Mouse (Mus musculus): ENCODE results near the gene Asb15.

Gene Asb15

DNA sequence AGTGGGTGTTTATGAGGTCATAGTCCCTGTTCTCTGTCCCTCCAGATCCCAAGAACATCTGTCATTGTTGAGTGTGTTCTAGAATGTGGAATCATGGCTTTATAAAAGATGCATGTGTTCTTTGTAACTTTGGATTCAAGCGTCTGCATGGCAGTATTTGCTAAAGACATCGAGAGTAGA lies at the start of gene Asb15:
TSS of gene Asb15 (plus strand) at position 81 of the 180 bp plus-strand sequence.
- no peak for DNase-seq (ENCODE audit: low spot score in 2 of 2)

DNA sequence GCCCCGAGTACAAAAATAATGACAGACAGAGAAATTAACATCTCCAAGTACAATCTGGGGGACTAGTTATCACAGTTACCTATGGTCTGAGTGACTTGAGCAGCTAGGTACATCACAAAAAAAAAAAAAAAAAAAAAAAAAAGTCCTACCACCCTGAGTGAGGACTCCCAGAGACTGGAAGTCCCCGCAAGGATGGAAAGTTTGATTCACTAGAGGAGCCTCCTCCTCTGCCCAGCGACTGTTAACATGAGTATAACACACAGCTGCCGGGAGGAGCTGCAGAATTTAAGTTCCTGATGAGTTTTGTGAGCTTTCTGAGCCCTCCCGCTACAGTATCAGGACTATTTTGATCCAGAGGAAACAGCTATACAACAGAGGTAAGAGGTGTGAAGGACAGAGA lies 41.4 kb upstream of the Asb15 start:
- DNase-seq (ENCODE audit: low spot score in 2 of 2), result no peak

DNA sequence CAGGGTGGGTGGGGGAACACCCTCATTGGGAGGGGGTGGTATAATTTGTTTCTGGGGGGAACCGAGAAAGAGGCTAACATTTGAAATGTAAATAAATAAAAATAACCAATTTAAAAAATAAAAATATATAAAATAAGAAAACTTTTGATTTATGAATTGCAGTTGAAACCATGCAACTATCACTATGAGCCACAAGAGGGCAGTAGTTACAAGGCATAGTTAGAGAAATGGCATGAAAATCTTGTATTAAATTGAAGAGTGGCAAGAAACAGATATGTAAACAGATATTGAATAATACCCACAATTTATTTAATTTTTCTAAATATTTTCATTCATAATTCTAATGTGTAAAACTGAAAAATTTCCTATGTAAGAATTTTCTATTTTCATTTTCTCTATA lies 37.6 kb upstream of the Asb15 start:
- no peak for DNase-seq (ENCODE audit: low spot score in 2 of 2)

DNA sequence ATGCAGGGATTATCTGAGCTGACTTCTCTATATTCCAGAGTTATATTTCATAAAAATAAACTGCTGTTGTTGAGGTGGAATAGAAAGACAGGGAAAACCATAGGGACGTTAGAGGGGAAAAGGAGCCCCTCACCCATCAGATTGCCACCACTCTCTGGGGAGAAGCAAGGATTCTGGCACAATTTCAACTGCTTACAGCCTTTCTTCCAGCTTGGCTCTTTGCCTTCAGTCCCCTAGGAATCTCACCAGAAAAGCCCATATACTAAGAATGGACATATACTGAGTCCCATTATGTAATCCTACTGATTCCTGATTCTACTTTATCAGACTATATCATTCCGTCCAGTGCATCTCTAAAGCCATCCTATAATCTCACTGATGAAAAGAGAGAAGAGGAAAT lies 23.8 kb upstream of the Asb15 start:
- DNase-seq (ENCODE audit: low spot score in 2 of 2), result no peak

DNA sequence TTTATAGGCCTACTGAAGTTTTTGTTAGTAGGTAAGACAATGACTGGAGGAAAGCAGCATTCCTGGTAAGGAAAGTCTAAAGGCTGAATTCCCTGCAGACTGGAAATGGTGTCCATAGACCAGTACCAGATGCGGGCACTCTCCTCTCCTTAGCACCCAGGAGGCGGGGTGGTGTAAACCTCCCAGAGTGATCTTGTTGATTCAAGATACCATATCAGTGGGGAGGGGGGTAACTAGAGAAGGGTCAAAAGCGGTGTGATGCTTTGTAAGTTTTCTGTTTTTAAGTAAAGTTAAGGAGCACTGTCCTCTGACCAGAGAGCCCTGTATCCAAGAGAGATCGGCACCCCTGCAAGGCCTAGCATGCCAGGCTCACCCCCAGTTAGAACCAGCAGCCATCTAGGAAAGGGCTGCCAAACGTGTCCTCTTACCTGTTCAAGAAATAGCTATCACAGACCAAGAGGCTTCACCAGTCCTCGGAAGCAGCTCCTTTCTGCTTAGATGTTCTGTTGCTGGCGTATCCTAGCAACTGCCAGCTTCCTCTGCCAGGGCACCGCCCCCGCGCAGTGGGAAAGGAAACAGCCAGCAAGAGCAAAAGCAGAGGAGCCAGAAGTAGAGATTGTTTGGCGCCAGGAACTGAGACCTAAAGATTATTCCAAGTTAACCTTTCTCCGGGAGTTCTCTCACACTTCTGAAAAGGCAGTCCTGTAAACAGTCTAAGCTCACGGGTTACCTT lies 13.2 kb upstream of the Asb15 start, which contains the start of gene Iqub:
TSS of gene Iqub (minus strand) at position 516 of the 733 bp plus-strand sequence.
- peak; percentile 53 to 73 for DNase-seq (ENCODE audit: low spot score in 2 of 2)

DNA sequence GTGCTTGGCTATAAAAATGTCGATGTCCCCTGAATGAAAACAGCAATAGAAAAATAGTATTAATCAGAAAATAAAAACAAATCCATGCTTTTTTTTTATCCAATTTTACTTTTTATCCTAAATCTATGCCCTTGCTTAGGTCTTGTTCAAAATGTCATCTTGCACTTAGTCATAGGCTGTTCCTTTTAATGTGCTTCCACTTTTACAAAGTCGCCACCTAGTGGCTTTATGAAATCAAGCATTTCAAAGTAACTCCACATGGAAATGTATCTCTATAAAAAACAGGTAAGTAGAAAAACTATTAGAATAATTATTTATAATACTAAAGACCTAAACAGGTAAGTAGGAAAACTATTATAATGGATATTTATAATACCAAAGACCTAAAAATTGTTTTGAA lies 11.7 kb upstream of the Asb15 start:
- no peak for DNase-seq (ENCODE audit: low spot score in 2 of 2)

DNA sequence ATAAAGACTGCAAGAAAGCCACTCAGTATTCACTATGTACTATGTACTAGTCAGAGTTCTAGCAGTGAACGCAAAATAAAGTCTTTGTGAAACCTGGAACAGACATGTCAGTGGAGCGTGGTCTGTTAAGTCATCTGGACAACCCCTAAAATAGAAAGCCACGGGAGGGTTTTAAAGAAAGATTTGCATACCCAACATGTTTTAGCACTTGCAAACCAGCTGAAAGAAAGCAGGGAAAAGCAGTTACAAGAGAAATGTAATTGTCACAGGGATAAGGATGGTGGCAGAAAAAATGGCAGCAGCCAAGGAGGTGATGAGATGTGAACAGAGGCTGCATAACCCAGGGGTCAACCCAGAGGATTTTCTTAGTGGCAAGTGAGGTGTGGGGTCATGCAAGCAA lies 2.2 kb upstream of the Asb15 start:
- no peak for DNase-seq (ENCODE audit: low spot score in 2 of 2)

DNA sequence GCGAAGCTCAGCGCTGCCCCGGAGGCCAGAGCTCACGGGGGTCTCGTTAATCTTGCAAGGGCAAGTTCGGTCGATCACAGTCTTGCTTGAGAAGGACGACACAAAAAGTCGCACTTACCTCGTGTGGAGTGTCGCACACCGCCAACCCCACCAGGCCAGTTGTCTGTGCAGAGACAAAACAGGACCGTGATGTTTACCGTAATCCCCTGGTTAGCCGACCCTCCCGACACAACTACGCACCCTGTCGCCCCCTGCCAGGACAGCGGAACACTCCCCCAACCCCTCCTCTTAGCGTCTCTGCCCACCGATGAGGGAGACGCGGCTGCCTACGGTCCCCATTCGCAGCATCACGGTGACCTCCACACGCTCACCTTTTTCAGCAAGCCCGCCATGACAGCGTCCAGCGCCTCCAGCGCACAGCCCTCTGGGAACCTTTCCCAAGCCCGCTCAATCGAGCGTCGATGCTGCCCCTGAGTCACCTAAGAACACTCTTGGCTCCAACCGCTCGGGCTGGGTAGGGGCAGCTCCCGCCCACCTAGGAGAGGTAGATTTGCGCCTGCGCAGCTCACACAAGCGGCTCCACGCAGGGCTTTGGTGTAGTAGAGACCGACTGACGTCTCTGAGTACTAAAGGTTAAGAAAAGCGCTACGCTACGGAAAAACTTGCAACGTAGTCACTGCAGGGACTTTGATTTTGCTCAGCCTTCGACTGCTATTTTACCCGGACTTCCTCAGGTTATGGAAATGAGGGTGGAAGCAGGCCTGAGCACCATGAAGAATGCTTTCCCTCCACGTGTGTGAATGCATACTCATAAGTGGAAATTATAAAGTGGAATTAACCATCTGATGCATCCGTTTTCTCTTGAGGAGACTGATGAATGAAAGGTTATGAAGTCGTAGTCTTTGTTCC lies 535 bp upstream of the Asb15 start, which contains the start of gene Ndufa5:
TSS of gene Ndufa5 (minus strand) at position 859 of the 909 bp plus-strand sequence.
- peak; percentile 74 to 82 for DNase-seq (ENCODE audit: low spot score in 2 of 2)

DNA sequence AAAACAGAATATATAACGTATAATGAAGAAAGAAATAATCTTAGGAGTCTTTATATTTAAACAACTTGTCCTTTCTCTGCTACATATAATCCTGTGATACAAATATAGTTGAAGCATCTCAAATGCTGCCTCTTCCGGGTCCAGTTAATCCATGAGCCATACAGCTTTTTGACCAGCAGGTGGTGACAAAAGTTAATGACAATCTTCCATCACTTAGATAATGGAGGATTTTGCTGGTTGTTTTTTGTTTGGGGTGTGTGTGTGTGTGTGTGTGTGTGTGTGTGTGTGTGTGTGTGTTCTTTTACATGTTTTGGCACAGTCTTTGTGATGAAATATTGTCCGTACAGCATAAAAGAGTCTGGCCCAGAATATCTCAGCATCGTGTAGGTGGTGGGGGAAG lies 2.2 kb downstream of the Asb15 start:
- no peak for DNase-seq (ENCODE audit: low spot score in 2 of 2)

DNA sequence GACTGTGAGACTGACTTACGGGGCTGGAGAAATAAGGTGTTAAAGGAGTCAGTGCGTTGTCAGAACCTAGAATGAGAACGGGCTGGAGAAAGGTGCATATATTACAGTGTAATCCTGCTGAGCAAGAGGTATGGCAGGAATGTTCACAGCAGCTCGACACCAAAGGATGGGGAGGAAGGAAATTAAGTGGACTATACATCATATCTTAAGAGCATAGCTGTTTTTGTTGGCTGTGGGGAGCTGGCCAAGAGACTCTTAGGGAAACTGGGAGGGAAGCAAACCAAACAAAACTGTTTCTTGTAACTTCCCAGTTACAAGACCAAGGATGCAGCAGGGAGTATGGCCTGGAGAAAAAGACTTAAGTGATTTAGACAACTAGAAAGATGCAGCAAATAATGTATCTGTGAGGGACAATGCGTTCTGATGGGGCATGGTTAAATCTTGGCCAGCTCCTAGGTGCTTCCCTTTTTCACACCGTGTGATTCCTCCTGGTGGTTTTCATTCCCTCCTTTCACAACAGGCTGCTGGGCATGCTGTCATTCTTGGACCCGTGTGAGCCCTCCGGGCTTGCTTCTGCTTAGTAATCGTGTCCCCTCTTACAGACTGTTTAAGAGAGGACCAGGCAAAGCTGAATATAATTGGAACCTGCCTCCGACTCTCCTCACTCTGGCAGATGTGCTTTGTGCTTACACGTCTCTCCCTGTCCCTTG lies 2.9 kb downstream of the Asb15 start:
- DNase-seq (ENCODE audit: low spot score in 2 of 2), result no peak

DNA sequence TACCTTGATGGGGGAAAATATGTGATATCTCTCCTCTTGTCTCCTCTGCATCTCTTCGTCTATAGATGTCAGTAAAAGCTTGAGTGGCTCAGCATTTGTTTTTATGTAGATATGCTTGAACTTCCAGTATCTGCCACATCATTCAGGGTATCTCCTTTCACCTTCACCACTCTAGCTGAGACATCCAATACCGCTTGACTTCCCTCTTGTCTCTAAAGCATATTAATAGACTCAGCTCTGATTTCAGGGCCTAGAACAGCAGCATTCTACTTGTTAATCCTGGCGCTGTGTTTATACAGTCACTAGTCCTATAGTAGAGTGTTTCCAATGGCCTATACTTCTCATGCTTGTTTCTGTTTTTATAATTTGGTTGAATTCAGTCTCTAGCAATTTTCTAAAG lies 4.9 kb downstream of the Asb15 start:
- DNase-seq (ENCODE audit: low spot score in 2 of 2), result no peak

DNA sequence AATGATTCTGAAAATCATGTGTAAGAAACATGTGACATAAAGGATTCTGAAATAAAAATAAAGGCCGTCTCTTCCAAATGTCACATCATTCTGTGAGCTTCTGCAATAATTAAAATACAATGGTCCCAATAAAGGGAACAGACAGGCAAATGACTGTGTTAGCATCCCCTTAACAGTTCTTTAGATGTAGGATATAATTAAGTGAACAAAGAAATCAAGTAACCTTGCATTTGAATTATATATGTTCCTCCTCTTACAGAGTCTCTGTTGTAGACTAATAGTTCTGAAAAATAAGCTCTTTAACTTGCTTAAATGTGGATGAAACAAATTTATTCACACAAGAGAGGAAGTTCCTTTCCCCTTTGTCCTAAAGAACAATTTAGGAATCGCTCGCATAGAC lies 10.5 kb downstream of the Asb15 start:
- DNase-seq (ENCODE audit: low spot score in 2 of 2), result no peak

DNA sequence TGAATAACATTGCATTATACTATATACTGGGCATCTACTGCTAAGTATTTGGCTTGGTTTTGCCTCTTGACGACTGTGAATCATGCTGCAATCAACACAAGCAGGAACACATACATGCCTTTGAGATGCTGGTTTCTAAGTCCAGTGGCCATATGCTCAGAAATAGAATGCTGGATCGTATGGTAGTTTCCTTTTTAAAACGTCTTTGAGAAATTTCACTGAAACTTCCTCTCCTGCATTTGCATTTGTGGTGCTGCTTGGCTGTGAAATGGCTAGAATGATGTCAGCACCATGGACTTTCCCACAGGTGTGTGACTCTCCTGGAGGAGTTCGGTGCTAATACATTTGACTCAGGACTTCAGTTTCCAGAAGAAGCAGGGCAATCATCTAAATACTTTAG lies 12.2 kb downstream of the Asb15 start:
- DNase-seq (ENCODE audit: low spot score in 2 of 2), result no peak

DNA sequence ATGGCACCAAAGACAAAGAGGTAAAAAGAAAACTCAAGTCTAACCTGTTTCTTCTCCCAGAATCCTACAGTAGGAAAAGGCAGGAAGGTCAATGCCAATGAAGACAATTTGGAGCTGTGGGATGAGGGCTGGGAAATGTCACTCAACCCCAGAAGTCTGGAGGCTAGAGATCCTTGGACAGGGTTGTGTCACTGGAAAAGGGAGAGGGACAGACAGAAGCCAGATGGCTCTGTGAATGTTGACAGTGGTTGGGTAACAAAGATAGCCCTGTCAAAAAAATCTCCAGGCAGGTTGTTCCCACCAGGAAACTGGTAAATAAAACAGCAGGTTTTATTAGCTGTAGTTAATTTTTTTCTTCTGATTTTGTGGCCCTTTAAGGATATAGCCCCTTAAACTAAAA lies 14.4 kb downstream of the Asb15 start:
- no peak for DNase-seq (ENCODE audit: low spot score in 2 of 2)

DNA sequence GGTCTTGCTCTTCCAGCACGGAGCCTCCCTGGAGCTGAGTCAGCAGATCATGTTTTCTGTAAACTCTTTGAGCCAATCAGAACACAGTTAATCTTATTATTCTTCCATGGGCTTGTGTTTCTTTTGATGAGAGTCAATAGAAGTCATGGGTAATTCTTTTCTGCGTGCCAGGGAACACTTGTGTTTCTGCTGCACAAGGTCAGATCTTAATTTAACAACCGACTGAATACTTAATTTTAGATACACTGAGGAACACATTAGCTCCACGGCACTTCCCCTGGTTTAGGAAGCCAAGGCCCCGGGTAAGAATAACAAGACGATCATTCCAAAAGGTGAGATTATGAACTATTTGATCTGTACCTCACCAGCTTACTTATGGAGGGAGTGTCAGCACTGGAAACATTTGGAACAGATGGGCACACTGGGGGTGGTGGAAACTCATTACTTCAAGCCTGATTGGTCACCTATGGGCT lies 15.2 kb downstream of the Asb15 start:
- no peak for DNase-seq (ENCODE audit: low spot score in 2 of 2)

DNA sequence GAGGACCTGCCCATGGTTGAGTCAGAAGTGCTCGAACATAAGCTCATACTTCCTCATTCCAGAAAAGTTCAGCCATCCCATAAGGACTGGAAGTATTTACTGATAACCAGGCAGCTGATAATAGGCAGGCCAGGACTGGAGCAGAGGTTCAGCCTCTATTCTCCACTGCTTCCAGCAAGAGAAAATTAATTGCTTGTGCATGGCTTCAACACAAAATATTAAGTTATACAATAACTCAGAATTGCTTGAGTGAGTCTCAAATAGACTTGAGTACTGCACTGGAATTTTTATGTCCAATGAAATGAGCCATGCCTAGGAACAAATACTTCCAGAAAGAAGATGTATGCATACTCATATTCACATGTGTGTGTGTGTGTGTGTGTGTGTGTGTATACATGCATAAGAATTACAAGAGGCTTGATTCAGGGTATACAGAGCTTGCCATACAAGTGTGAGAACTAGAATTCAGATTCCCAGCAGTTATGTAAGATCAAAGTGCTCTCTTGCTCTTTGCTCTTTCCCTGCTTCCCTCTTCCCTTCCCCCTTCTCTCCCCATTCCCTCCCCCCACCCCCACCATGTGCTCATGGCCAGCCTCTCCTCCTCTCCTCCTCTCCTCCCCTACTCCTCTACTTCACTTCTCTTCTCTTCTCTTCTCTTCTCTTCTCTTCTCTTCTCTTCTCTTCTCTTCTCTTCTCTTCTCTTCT lies 18.9 kb downstream of the Asb15 start:
- no peak for DNase-seq (ENCODE audit: low spot score in 2 of 2)

DNA sequence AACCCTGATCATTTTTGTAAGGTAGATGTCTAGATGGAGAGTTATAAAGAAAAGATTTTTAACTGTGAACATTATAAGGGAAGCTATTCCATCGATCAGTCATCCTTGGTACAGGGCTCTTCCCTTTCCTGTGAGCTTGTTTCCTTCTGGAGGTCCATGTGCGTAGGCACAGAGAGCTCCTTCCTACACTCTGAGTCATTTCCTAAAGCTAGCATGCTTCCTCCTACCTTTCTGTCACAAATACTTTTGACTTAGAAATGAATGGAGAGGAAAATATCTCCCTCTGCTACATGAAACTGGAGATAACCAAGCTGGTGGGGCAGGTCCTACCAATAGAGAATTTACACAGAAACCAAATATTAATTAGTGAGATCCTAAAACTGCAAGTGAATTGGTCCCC lies 21.9 kb downstream of the Asb15 start:
- no peak for DNase-seq (ENCODE audit: low spot score in 2 of 2)

DNA sequence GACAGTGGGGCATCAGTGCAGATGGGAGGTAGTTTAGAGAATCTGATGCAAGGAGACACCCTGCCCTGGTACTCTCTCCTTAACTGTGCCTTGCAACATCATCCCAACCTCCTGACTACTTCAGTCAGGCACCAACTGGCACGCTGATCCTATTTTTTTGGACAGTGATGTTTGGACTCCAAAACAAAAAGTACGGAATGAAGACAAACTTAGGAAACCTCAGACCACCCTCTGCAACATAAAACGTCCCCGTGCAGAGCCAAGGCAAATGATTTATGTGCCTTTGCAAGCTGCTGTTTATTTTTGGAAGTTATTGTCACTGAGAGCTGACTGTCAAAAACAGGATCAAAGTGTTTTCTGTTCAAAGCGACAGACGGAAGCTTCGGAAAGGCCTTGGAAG lies 24.1 kb downstream of the Asb15 start:
- DNase-seq (ENCODE audit: low spot score in 2 of 2), result no peak

DNA sequence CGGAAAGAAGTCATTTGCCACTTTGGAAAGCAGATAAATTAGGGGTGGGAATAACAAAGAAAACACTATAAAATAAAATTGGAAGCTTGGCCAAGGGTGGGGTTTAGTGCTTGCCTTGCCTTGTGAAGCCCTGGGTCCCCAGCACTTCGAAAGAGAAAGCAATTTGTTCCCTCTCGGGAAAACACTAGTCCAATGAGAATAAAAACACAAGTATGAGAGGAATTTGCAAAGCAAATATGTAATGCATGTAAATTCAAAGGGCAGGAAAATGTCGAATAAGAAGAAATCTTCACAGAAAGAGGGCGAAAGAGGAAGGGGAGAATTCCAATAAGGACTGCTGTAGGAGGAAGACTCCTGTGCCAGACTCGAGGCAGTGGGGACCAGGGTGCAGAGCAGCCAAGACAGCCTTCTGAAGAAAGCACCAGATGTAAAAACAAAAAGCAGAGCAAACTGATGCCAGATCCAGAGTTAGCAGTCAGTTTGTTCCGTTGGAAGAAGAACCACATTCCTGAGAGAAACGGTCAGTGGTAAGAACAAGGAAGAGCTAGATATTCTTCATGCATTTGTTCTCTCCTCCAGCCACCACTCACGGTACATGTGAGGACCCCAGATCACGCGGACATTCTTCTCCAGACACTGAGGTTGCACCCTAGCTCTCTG lies 26.6 kb downstream of the Asb15 start:
- DNase-seq (ENCODE audit: low spot score in 2 of 2), result no peak

DNA sequence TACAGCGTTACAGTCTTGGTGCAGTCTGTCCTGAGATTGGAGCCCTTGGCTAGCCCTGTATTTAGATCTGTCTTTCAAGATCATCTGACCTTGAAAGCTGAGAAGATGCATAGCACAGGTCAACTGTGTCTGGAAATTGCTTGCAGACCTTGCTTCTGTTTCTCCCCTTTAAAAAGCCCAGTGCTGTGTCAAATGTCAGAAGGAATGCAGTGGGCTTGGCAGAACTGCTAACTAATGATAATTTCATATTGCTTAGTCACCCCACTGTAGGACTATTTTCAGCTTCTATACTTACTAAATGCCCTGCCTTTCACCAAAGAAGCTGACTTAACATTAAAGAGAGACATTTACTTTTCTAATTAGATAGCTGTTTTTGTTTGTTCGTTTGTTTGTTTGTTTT lies 27.5 kb downstream of the Asb15 start:
- no peak for DNase-seq (ENCODE audit: low spot score in 2 of 2)

DNA sequence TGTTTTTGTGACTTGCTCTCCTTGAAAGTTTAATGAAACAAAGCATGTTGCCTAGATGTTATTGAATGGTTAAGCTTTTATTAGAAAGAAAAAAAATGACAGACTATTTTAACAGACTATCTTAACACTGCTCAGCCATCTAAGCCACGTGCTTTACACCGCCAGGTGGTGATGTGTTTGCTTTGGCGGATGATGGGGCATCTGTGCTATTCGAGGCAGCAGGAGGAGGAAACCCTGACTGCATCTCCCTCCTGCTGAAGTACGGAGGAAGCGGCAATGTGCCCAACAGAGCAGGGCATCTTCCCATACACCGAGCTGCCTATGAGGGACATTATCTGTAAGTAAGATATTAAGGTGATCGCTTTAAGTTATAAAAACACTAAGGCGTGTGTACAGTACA lies 36.1 kb downstream of the Asb15 start:
- no peak for DNase-seq (ENCODE audit: low spot score in 2 of 2)

DNA sequence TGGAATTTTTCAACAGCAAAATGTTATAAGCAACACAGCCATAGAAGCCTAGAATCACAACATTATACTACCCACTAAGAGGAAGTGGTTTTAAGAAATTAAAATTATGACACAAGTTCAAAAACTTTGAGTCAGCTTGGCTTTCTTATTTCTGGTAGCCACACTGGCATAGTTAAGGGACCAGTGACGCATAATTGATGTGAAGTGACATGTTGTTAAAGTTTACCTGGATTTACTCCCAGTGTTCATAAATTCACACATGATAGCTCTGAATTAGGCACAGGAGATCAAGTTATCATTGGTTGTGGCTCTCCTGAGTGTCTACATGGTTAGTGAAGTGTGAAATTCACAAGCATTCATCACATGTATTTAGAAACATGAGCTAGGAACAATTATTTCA lies 36.9 kb downstream of the Asb15 start:
- DNase-seq (ENCODE audit: low spot score in 2 of 2), result no peak

Data from frontal cortex, postnatal 25 days (tissue).